Mouse (Mus musculus) thymus, postnatal 10 days (tissue): ENCODE results near the gene Tuba1a.
A peak's percentile ranks its signal among the peaks of the same experiment; 100 is the strongest.

Experiments
- DNase-seq, 2 experiments: peaks; one replicate each; pipeline ENCODE4 v3.0.0; 2021; ENCODE audit warnings: low spot score in 2 of 2

Tuba1a gene

DNA sequence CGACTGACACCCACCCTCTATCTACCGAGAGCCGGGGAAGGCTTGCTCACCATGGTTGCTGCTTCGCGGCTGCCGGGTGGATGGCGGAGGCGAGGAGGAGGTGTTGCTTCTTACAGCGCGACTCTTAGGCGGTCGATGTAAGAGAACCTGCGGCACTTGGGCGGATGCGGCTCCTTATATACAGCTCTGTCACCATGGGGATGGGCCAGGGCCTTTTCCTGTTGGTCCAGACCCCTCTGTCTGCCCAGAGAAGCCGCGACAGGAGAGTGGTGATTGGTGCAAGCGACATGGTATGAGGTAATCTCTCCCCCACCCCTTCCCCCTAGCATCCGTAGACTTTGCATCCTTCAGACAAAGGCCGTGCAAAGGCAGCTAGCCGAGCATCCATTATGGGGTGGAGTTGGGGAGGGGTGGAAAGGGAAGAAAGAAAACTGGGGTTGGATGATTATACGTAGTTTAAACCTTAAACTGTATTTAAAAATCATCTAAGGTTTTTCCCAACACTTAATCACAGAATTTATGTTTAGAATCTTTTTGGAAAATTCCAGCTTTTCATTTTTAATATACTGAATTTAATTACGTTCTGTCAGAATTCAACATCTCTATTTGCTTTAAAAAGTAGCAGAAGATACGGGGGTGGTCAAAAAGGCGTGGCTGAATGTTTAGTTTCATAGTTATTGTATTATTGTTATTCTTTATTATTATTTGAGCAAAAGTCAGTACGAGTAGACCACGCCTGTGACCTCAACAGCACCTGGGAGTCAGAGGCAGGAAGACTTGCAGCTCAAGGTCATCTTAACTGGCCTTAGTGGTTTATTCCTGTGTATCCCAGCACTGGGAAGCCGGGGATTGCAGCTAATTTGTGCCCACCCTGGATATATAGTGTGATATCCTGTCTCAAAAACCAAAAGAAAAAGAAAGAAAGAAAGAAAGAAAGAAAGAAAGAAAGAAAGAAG is at the start of gene Tuba1a, which contains the start of gene Gm49450:
TSS of gene Tuba1a (minus strand) at position 303 of the 956 bp plus-strand sequence.
TSS of gene Gm49450 (minus strand) at position 151 of the 956 bp plus-strand sequence.
- peak; percentile 95 to 98 for DNase-seq

DNA sequence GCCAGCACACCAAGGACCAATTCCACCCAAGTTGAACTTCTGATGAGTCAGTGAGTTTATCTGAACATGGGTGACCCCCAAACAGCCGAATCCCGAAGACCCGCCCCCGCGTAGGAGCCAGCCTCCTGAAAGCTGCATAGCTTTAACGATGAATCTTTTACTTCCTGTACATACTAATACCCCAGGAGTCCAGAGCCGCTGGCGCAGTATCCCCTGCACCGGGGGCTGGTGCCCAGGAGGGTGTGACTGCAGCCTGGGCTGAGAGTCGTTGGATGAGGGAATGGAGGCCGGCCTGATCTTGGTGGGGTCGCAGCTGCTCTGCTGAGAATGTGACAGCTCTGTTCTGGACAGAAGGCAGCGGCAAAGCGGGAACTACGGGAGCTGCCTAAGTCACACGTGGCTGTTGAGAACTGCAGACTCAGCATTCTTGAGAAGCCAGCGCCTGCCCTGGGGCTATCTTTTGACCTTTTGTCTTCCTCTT is 48.0 kb upstream of the Tuba1a start:
- no peak for DNase-seq

DNA sequence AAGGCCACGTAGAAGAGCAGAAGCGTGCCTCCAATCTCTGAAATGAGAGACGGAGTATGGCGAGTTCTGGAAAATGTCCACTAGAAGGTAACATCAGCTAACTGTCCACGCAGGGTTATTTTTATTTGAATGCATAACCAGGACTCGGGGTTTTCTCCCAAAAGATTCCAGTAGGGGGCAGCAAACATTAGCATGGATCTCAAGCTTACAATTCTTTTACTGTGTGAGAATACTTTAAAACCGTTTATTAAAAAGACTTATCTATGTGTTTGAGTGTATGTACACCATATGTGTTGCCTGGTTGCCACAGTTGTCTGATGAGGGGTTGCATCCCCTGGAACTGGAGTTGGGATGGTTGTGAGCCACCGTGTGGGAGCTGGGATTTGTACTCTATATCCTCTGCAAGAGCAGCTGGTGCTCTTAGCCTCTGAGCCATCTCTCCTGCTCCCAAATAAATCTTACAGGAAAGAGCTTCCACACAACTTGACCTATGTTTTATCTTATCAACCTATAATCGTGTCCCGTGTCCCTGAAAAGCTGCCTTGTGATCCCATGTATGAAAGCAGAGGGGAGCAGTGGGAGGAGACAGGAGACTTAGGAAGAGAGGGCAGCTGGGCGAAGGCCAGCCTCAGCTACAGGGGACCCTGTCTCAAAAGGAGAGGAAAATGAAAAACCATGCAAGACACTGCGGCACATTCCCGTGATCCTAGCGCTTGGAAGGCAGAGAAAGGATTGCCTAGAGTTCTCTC is 47.2 kb upstream of the Tuba1a start:
- peak in 1 of 2 experiments; percentile 63 for DNase-seq

DNA sequence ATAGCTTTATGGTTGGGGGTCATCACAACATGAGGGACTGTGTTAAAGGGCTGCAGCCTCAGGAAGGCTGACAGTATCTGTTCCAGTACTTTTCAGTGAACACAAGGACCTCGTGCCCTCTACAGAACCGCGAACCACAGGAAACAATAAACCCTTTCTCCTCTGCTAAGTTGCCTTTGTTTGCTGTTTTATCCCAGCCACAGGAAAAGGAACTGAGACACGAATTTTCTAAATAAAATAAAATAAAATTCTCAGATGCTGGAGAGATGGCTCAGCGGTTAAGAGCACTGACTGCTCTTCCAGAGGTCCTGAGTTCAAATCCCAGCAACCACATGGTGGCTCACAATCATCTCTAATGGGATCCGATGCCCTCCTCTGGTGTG is 45.3 kb upstream of the Tuba1a start:
- no peak for DNase-seq

GRCm38 (mm10) chr15:98997938-98998774 is 44.7 kb upstream of the Tuba1a start:
- no peak for DNase-seq

- no peak for DNase-seq
Measured at GRCm38 (mm10) chr15:98996840-98997239, 43.3 kb upstream of the Tuba1a start.

GRCm38 (mm10) chr15:98994957-98995520 is 41.5 kb upstream of the Tuba1a start:
- DNase-seq: no peak

GRCm38 (mm10) chr15:98993865-98994264 is 40.4 kb upstream of the Tuba1a start:
- DNase-seq: peak; percentile 82 to 89

- DNase-seq: peak; percentile 81 to 93
Measured at GRCm38 (mm10) chr15:98993093-98993793, 39.7 kb upstream of the Tuba1a start.

- peak; percentile 38 to 43 for DNase-seq
Measured at GRCm38 (mm10) chr15:98992086-98992912, 38.8 kb upstream of the Tuba1a start.

- DNase-seq: no peak
Measured at GRCm38 (mm10) chr15:98991540-98992050, 38.1 kb upstream of the Tuba1a start.

DNA sequence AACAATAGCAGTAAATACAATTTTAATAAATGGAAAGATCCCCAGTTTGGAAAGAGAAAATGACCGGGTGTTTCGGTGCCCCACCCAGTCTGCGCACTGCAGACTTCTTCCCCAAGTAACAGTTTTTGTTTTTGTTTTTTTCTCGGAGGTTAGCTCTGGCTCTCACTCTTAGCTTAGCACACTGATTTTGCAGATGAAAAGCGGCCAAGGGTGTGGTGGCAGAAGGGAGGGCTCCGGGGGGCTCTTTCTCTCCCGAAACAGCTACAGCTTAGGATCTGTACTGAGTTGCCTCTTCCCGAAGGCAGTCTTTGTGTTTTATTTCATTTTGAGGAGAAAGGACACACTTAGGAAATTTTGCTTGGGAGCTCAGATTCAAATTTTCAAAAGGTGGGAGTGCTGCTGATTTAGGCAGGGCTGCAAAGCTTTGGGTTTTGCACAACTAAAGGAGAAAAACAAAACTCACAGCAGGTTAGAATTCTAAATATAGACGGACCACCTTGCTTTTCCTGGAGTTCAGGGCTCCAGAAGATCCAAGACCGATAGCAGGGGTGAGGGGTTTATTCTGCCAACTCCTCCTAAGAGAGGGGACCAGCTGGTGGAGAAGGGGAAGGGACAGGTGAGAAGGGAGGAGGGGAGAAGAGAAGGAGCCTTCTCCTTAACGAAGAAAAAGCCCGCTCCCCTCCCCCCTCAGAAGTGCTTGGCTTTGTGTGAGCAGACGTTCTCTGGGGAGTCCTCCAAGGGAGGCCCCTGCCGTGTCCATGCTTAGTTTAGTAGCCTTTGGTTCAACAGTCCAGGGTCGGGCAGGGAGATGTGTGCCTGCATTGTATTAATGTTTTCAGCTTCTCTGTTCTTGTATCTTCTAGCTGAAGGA is 37.4 kb upstream of the Tuba1a start:
- no peak for DNase-seq

- DNase-seq: no peak
Measured at GRCm38 (mm10) chr15:98989701-98990430, 36.4 kb upstream of the Tuba1a start.

GRCm38 (mm10) chr15:98988787-98989186 is 35.3 kb upstream of the Tuba1a start:
- no peak for DNase-seq

DNA sequence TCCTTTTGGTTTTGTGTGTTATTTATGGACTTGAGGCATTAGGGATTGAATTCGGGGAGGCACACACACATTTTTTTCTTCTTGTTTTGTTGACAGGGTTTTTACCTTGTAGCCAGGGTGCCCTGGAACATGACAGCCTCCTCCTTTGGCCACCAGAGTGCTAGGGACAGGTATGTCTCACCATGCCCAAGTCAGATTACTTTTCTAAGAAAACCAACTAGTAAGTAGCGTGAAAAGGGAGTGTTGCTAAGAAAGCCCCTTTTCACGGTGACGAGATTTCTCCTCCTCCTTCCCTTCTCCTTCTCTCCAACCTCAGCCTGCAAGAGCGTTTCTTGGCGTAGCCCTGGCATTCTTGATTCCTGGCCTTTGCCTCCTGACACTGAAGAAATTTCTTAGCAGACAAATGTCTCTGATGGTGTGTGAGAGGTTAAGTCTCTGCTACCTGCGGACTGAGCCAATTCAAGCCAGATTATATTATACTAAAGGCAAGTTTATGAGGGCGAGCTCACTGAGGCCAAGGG is 34.2 kb upstream of the Tuba1a start:
- DNase-seq: no peak

DNA sequence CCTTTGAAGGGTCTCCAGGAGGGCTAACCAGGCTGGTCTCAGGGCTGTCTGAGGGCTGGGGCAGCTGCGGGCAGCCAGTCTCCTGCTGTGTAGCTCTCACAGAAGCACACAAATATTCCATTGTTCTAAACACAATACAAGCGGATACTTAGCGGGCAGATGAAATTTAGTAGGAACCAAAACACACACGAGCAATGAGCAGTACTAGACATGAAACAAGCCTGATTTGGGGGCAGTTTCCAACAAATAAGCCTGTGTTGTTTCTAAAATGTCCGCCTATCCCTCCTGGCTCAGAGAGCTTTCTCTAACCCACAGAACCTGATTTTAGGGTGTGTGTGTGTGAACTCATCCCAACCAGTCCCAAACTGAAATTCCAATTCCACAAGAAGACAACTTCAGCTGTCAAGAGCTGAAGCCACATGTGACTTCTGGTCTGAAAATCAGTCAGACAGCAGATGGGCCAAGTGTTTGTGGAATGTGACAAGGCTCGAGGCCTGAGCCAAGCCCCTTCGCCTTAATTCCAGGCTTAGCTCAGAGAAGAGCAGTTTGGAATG is 33.7 kb upstream of the Tuba1a start:
- DNase-seq: no peak
